Mouse (Mus musculus) hematopoietic multipotent progenitor cell, adult 10-12 weeks (in vitro differentiated cells): ENCODE data around the gene Gm20388. TPM values are rescaled to one million over a fixed set of nuclear protein-coding genes. Genes with fewer than 3 reads are reported as not detected.

Source experiments
- polyA plus RNA-seq: library from polyadenylated mRNA; stranded (reverse); fragments of >175 nt; gene quantifications from 2 replicates; pipeline ENCODE4 v1.2.3, GENCODE M21; 2012; ENCODE audit warnings: low replicate concordance

Gene Gm20388
- polyA plus RNA-seq, 1 experiment = 25.2 TPM

GRCm38 (mm10) chr8:123101735-123102685 is 3191.4 kb downstream of the Gm20388 start, which contains the start of gene Rpl13:
Rpl13 (plus strand) TSS chr8:123102350.

GRCm38 (mm10) chr8:123117127-123117731 is 3206.6 kb downstream of the Gm20388 start, which contains the start of gene Cpne7:
Cpne7 (plus strand) TSS chr8:123117374.

GRCm38 (mm10) chr8:123157888-123158465 is 3247.3 kb downstream of the Gm20388 start, which contains the start of gene Sult5a1:
Sult5a1 (minus strand) TSS chr8:123158315.

GRCm38 (mm10) chr8:123185566-123186409 is 3275.1 kb downstream of the Gm20388 start, which contains the start of gene Dpep1:
Dpep1 (plus strand) TSS chr8:123186242.

GRCm38 (mm10) chr8:123212321-123213117 is 3301.9 kb downstream of the Gm20388 start, which contains the start of the genes Chmp1a and Spata33:
Chmp1a (minus strand) TSS chr8:123212763.
Spata33 (plus strand) TSS chr8:123212832.

GRCm38 (mm10) chr8:123224278-123225266 is 3313.9 kb downstream of the Gm20388 start, which contains the start of gene Cdk10:
Cdk10 (plus strand) TSS chr8:123224842.

GRCm38 (mm10) chr8:123235520-123236497 is 3325.2 kb downstream of the Gm20388 start, which contains the start of gene Spata2l:
Spata2l (minus strand) TSS chr8:123236233.

DNA sequence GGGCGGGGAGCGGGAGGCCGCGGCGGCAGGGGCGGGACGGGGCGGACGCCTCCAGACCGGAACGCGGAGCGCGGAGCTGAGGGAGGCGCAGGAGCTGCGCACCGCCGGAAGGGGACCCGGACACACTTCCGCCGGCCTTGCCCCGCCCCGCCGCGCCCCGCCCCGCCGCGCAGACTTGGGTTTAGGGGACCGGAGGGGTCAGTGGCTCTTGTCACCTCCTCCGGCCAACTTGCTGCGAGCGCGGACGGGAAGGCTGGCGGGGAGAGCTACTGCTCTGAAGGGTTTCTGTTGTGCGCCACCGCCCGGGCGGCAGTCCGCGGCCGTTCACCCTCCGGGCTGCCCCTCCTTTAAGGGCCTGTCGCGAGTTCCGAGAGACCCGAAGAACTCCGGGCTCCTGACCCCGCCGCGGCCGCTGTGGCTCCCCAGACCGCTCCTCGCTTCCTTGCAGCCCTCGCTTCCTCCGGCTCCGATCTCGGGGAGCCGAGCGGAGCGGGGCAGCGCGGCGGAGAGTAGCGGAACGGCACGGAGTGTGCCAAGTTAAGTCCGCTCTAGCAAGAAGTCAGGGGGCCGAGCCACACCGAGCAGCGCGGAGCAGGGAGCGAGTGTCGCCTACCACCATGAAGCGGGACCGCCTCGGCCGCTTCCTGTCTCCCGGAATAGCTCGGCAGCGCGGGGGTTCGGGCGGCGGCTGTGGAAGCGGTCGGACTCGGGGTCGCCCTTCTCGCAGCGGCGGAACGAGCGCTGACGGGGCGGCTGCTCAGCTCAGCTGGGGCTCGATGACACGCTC is 3343.7 kb downstream of the Gm20388 start, which contains the start of the genes Zfp276 and Vps9d1:
Zfp276 (plus strand) TSS at position 97 of the 787 bp plus-strand sequence.
Vps9d1 (minus strand) TSS at position 250 of the 787 bp plus-strand sequence.

GRCm38 (mm10) chr8:123318467-123318911 is 3407.8 kb downstream of the Gm20388 start, which contains the start of gene Fanca:
Fanca (minus strand) TSS chr8:123318576.

GRCm38 (mm10) chr8:123332262-123333090 is 3421.8 kb downstream of the Gm20388 start, which contains the start of gene Spire2:
Spire2 (plus strand) TSS chr8:123332713.

GRCm38 (mm10) chr8:123373403-123374238 is 3463.0 kb downstream of the Gm20388 start, which contains the start of gene Tcf25:
Tcf25 (plus strand) TSS chr8:123373753.

DNA sequence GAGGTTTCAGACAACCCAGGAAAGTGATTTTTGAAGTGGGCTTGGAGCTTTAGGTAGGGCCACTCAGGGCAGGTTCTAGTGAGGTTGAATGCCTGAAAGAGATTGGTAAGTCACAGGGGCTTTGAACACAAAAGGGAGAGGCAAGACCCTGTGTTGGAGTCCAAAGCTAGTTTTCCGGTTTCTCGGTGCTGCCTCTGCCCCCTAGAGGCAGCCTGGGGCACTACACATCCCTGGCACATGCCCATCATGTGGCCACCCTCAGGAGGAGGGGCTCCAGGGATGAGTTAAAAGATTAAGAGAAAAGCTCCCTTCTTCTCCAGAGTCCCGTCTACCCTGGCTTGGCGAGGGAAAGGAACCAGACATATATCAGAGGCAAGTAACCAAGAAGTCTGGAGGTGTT is 3496.1 kb downstream of the Gm20388 start, which contains the start of gene Mc1r:
Mc1r (plus strand) TSS at position 322 of the 400 bp plus-strand sequence.

GRCm38 (mm10) chr8:123411246-123411645 is 3500.6 kb downstream of the Gm20388 start, which contains the start of gene Tubb3:
Tubb3 (plus strand) TSS chr8:123411424.

DNA sequence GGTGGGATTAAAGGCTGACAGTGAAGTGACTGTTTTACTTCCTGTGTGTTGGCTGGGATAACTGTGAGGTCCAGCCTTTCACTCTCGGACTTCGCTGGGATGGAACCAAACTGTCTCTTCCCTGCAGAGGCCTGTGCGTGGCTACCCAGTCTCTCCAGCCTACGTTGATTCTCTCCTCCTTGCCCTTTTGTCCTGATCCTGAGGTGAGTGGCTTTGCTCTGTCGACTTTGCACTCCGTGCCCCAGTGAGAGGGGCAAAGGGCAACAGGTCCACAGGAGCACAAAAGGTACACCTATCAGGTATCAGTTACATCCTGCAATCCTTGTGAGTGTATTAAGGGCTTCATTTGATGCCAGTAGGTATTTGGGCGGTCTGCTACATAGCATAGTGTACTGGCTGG is 3512.8 kb downstream of the Gm20388 start, which contains the start of gene Def8:
Def8 (plus strand) TSS at position 87 of the 400 bp plus-strand sequence.

DNA sequence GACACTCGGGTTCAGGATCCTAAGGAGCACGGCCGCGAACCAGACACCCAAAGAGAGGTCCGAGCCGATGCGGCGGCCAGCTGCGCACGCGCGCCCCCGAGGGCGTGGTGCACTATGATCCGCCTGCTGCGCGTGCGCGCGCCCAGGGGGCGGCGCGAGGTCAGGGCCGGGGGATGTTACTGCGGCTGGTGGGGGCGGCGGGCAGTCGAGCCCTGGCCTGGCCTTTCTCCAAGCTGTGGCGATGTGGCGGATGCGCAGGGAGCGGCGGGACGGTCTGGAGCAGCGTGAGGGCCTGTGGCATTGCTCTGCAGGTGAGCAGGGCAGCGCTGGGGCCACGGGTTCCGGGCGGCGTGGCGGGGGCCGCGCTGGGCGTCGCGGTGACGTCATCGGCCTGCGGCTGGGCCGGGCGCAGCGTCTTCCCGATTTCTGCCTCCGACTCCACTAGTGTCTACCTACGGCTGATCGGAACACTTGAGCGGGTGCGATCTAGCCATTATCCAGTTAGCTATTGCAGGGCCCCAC is 3567.2 kb downstream of the Gm20388 start, which contains the start of gene Afg3l1:
Afg3l1 (plus strand) TSS at position 167 of the 522 bp plus-strand sequence.

